Mouse (Mus musculus) olfactory bulb, adult 2 months (tissue): ENCODE results near the gene Homer3.

Experiments
- CTCF ChIP-seq: fragments of 200-500 bp; IDR thresholded peaks from 2 replicates; pipeline ENCODE4 v1.5.1; 2012; ENCODE audit warnings: low read depth, mild to moderate bottlenecking, low read length, moderate library complexity; ENCODE audit not compliant: insufficient read depth
- POLR2A ChIP-seq: fragments of 200-500 bp; IDR thresholded peaks from 2 replicates; pipeline ENCODE4 v1.6.1; 2012; ENCODE audit warnings: mild to moderate bottlenecking, low read depth, low read length, moderate library complexity; ENCODE audit not compliant: insufficient read depth

- peak; percentile 92 for TF ChIP-seq CTCF
- no peak for TF ChIP-seq POLR2A
Measured at GRCm38 (mm10) chr8:70332070-70332877, 49.6 kb downstream of the Homer3 start.
